Mouse (Mus musculus) G1E (cell line): ENCODE data around the gene Angptl4. TPM values are rescaled to one million over a fixed set of nuclear protein-coding genes. Genes with fewer than 3 reads are reported as not detected.

ENCODE experiments used
- ATAC-seq: 2 replicates; pipeline ENCODE4 v1.8.0; 2016; ENCODE audit warnings: mild to moderate bottlenecking; ENCODE audit not compliant: insufficient number of reproducible peaks, poor library complexity, low FRiP score, severe bottlenecking; ENCODE audit errors: extremely low read depth
- DNase-seq: peaks from one replicate; pipeline ENCODE4 v3.0.0; 2012; ENCODE audit warnings: low spot score
- H3K27me3 ChIP-seq: 2 replicates; pipeline ENCODE4 v1.6.1; 2012; ENCODE audit warnings: mild to moderate bottlenecking, low read length, inconsistent platforms; ENCODE audit not compliant: insufficient read depth
- H3K36me3 ChIP-seq: replicated peaks from 2 replicates; pipeline ENCODE3; 2012; ENCODE audit warnings: mild to moderate bottlenecking, inconsistent platforms
- H3K4me1 ChIP-seq: 2 replicates; pipeline ENCODE4 v1.6.1; 2012; ENCODE audit warnings: low read depth, low read length, inconsistent platforms, mixed read lengths; ENCODE audit not compliant: insufficient read depth
- H3K4me3 ChIP-seq: 2 replicates; pipeline ENCODE4 v1.5.1; 2012; ENCODE audit warnings: low read depth, mild to moderate bottlenecking, inconsistent platforms, low read length, moderate library complexity, mixed read lengths
- H3K9me3 ChIP-seq: replicated peaks from 2 replicates; pipeline ENCODE4 v1.6.1; 2012; ENCODE audit warnings: inconsistent platforms
- CTCF ChIP-seq: IDR thresholded peaks from 2 replicates; pipeline ENCODE4 v1.5.1; 2012; ENCODE audit warnings: low read depth, low read length, inconsistent platforms, mixed read lengths
- GATA1 ChIP-seq: IDR thresholded peaks from 2 replicates; pipeline ENCODE4 v1.6.1; 2012; ENCODE audit warnings: borderline replicate concordance, low read length, inconsistent platforms, mixed read lengths
- GATA2 ChIP-seq: IDR thresholded peaks from 2 replicates; pipeline ENCODE4 v1.6.1; 2012; ENCODE audit warnings: low read depth, low read length, inconsistent platforms, borderline replicate concordance
- POLR2AphosphoS5 ChIP-seq: IDR thresholded peaks from 2 replicates; pipeline ENCODE4 v1.6.1; 2012; ENCODE audit warnings: low read depth, low read length, inconsistent platforms; ENCODE audit not compliant: insufficient replicate concordance
- TAL1 ChIP-seq: conservative IDR thresholded peaks from 2 replicates; pipeline ENCODE4 v1.6.1; 2012; ENCODE audit warnings: low read depth, low read length, inconsistent platforms, mixed read lengths
- polyA plus RNA-seq: library from polyadenylated mRNA; stranded (reverse); fragments of >175 nt; gene quantifications from 2 replicates; pipeline ENCODE4 v1.2.3, GENCODE M21; 2012
- total RNA-seq, 2 experiments: library from RNA; stranded (forward) in 1 of 2; stranded (reverse) in 1 of 2; fragments of 200-1000 nt in 1 of 2; fragments of >200 nt in 1 of 2; fragmentation: Nextera tagmentation in 1 of 2; gene quantifications; 2 replicates each; pipeline ENCODE4 v1.2.3; 2014 to 2017

Gene Angptl4
- total and polyA plus RNA-seq, 3 experiments: 0.11 TPM; not detected in 2

DNA sequence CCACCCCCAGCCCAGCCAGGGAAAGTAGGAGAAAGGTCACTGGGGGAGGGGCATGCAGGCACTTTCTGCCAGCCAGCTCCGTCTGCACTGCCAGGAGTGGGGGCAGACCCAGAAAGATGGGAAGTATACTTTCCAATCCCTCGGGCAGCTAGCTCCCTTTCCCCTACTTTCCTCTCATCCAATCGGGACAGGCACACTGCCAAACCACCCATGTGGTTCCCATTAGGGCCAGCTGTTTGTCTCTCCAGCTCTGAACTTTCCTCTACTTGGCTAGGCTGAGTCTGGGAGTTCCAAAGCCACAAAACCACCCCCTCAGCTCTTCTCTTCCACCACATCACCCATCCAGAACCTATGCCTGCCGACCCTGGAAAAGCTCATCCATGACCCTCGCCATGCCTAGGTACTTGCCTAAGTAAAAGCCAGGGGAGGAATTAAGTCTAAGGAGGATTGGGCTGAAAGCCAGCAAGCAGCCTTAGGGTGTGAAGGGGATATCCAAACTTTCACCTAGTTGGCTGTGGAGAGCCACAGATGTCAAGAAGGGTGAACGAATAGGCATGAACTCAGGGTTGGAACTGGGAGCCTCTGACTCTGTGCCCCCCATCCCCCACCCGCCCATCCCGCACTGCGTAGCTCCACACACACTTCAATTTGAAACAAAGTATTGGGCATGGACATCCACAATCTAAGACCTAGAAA is 2.2 kb downstream of the Angptl4 start:
- DNase-seq: no peak
- H3K27me3 ChIP-seq: peaks cover 42% of the 10 kb centered on the region
- H3K4me3 ChIP-seq: no peak overlapping the region

GRCm38 (mm10) chr17:33775287-33775686 is 6.3 kb downstream of the Angptl4 start:
- Histone ChIP-seq H3K4me1 (no peaks in the 10 kb centered on the region), H3K36me3 (no peaks in the 10 kb centered on the region), H3K27me3 (peaks cover 33% of the 10 kb centered on the region), H3K4me3 (no peak overlapping the region), H3K9me3 (no peaks in the 10 kb centered on the region)
- TF ChIP-seq GATA1: no peak
- TF ChIP-seq CTCF: no peak
- no peak for TF ChIP-seq TAL1
- no peak for TF ChIP-seq GATA2
- TF ChIP-seq POLR2AphosphoS5: no peak
- DNase-seq (no peak), ATAC-seq (no peak)

More for the DNA sequence above, 2.2 kb downstream of the Angptl4 start:
- no peak for TF ChIP-seq GATA1
- TF ChIP-seq POLR2AphosphoS5: no peak
- TF ChIP-seq TAL1: no peak
- no peak for TF ChIP-seq CTCF
- no peak for TF ChIP-seq GATA2
- no peaks in the 10 kb centered on the region for H3K4me1 ChIP-seq
- no peak for ATAC-seq
- no peaks in the 10 kb centered on the region for H3K9me3 ChIP-seq
- H3K36me3 ChIP-seq: no peaks in the 10 kb centered on the region

- Histone ChIP-seq H3K9me3 (no peaks in the 10 kb centered on the region), H3K27me3 (peaks cover 33% of the 10 kb centered on the region), H3K4me3 (no peak overlapping the region), H3K4me1 (no peaks in the 10 kb centered on the region), H3K36me3 (no peaks in the 10 kb centered on the region)
- DNase-seq (no peak), ATAC-seq (no peak)
- TF ChIP-seq POLR2AphosphoS5 (no peak), GATA2 (no peak), TAL1 (no peak), CTCF (no peak), GATA1 (no peak)
These were observed 7.0 kb downstream of the Angptl4 start for GRCm38 (mm10) chr17:33774573-33775155.

GRCm38 (mm10) chr17:33773871-33774572 is 7.6 kb downstream of the Angptl4 start:
- peaks cover 27% of the 10 kb centered on the region for H3K27me3 ChIP-seq
- H3K4me1 ChIP-seq: no peaks in the 10 kb centered on the region
- H3K4me3 ChIP-seq: no peak overlapping the region
- H3K36me3 ChIP-seq: no peaks in the 10 kb centered on the region
- DNase-seq: no peak
- TF ChIP-seq GATA2 (no peak), POLR2AphosphoS5 (no peak), GATA1 (no peak), TAL1 (no peak), CTCF (no peak)
- H3K9me3 ChIP-seq: no peaks in the 10 kb centered on the region
- no peak for ATAC-seq

- Histone ChIP-seq H3K9me3 (no peaks in the 10 kb centered on the region), H3K4me1 (no peaks in the 10 kb centered on the region), H3K36me3 (no peaks in the 10 kb centered on the region), H3K27me3 (peaks cover 21% of the 10 kb centered on the region), H3K4me3 (no peak overlapping the region)
- DNase-seq (no peak), ATAC-seq (no peak)
- TF ChIP-seq CTCF: no peak
- TF ChIP-seq TAL1: no peak
- TF ChIP-seq POLR2AphosphoS5: no peak
- no peak for TF ChIP-seq GATA1
- TF ChIP-seq GATA2: no peak
These were observed 8.2 kb downstream of the Angptl4 start for GRCm38 (mm10) chr17:33773426-33773825.

- Histone ChIP-seq H3K36me3 (no peaks in the 10 kb centered on the region), H3K9me3 (no peaks in the 10 kb centered on the region), H3K27me3 (peaks cover 18% of the 10 kb centered on the region), H3K4me1 (peaks cover 1% of the 10 kb centered on the region; the same call in 1 of the 2 replicates), H3K4me3 (no peak overlapping the region)
- no peak for DNase-seq
- ATAC-seq: no peak
- TF ChIP-seq GATA1: no peak
- no peak for TF ChIP-seq POLR2AphosphoS5
- no peak for TF ChIP-seq GATA2
- no peak for TF ChIP-seq TAL1
- TF ChIP-seq CTCF: no peak
These were observed 10.0 kb downstream of the Angptl4 start for GRCm38 (mm10) chr17:33771617-33772016.

- peaks cover 13% of the 10 kb centered on the region; the same call in 1 of the 2 replicates for H3K27me3 ChIP-seq
- H3K36me3 ChIP-seq: no peaks in the 10 kb centered on the region
- H3K9me3 ChIP-seq: no peaks in the 10 kb centered on the region
- H3K4me1 ChIP-seq: peaks cover 8% of the 10 kb centered on the region
- H3K4me3 ChIP-seq: no peak overlapping the region
- ATAC-seq (no peak), DNase-seq (no peak)
- TF ChIP-seq TAL1 (no peak), CTCF (no peak)
These were observed 15.2 kb downstream of the Angptl4 start for GRCm38 (mm10) chr17:33766389-33766788.
